Mouse (Mus musculus) E14TG2a.4 (cell line): Measurements from ENCODE around the gene Cpn2.

Experiments
- CTCF ChIP-seq: conservative IDR thresholded peaks from 2 replicates; pipeline ENCODE4 v1.5.1; 2014; ENCODE audit warnings: low read length
- NANOG ChIP-seq: IDR thresholded peaks from 2 replicates; pipeline ENCODE4 v1.6.1; 2014; ENCODE audit warnings: borderline replicate concordance, low read length, mixed read lengths
- POU5F1 ChIP-seq: IDR thresholded peaks from 2 replicates; pipeline ENCODE4 v1.6.1; 2014; ENCODE audit warnings: low read length, borderline replicate concordance

DNA sequence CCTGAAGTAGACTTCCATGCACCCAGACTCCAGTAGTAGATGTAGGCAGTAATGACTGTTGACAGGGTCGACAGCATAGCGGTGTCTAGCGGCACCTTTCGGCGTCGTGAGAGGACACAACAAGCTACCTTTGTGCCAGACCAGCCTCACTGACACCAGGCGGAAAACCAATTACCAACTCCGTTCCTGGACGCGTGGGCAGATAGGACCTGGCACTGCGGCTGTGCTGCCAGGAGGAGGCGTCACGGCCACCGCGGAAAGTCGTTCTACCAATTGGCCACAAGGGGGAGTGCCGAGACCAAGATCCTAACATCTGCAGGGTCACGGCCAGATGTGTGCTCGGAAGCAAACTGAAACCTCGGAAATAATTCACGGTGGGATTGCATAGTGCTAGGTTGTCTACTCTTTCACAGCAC lies 15.3 kb downstream of the Cpn2 start:
- TF ChIP-seq CTCF (peak; percentile 92), POU5F1 (no peak), NANOG (no peak)
